16 mouse cellular contexts compared by ENCODE assay signal in genomic region chr14:76203135-76203534, GRCm38 (mm10).
"Had no signal": no experiment of that assay in that cellular context is flagged by ENCODE, and none has a peak within 500 bp of the region (broad histone marks: within the 10 kb centered on the region; RNA-seq: fewer than 3 reads in every experiment).

No protein-coding gene starts in this region.

- H3K27ac ChIP-seq: liver, embryonic 15.5 days; lung, embryonic 15.5 days; midbrain, embryonic 13.5 days; midbrain, embryonic 15.5 days; neural tube, embryonic 12.5 days; stomach, embryonic 15.5 days; stomach, postnatal 0 days had no signal

- H3K4me3 ChIP-seq: liver, embryonic 15.5 days; lung, embryonic 15.5 days; midbrain, embryonic 13.5 days; midbrain, embryonic 15.5 days; neural tube, embryonic 12.5 days; stomach, embryonic 15.5 days had no signal

- ATAC-seq: liver, postnatal 0 days; lung, postnatal 0 days; midbrain, embryonic 13.5 days; midbrain, embryonic 15.5 days had no signal

- DNase-seq: liver, postnatal 0 days; lung, adult 2 months; lung, postnatal 4 days; right cerebral cortex, postnatal 14 days; spleen, adult 18-20 months; thymus, adult 2 months; thymus, postnatal 14 days; thymus, postnatal 36 days had no signal
